Mouse (Mus musculus) c-Kit-negative CD71-positive TER-119-positive erythroid progenitor cells, embryonic 14.5 days (primary cell): ENCODE data around the gene Runx1.
A peak's percentile ranks its signal among the peaks of the same experiment; 100 is the strongest.

Source experiments
- DNase-seq: peaks from one replicate; pipeline ENCODE4 v3.0.0-alpha.2; 2013; ENCODE audit warnings: low read depth, low spot score

Gene Runx1

GRCm38 (mm10) chr16:92748272-92748671, 77.7 kb downstream of the Runx1 start:
- no peak for DNase-seq

- DNase-seq, result no peak
Measured at GRCm38 (mm10) chr16:92747062-92747461, 78.9 kb downstream of the Runx1 start.

- no peak for DNase-seq
Measured at GRCm38 (mm10) chr16:92745239-92745638, 80.7 kb downstream of the Runx1 start.

GRCm38 (mm10) chr16:92744172-92744777, 81.7 kb downstream of the Runx1 start:
- no peak for DNase-seq

- no peak for DNase-seq
Measured at GRCm38 (mm10) chr16:92743755-92744154, 82.2 kb downstream of the Runx1 start.

GRCm38 (mm10) chr16:92741342-92741741, 84.6 kb downstream of the Runx1 start:
- DNase-seq, result no peak

GRCm38 (mm10) chr16:92740541-92740940, 85.4 kb downstream of the Runx1 start:
- DNase-seq, result no peak

- DNase-seq, result no peak
Measured at GRCm38 (mm10) chr16:92739997-92740396, 86.0 kb downstream of the Runx1 start.

- DNase-seq, result no peak
Measured at GRCm38 (mm10) chr16:92739071-92739793, 86.7 kb downstream of the Runx1 start.

GRCm38 (mm10) chr16:92738476-92739010, 87.4 kb downstream of the Runx1 start:
- no peak for DNase-seq

- DNase-seq, result no peak
Measured at GRCm38 (mm10) chr16:92726870-92727269, 99.1 kb downstream of the Runx1 start.

GRCm38 (mm10) chr16:92724526-92724925, 101.4 kb downstream of the Runx1 start:
- no peak for DNase-seq

GRCm38 (mm10) chr16:92720678-92721077, 105.3 kb downstream of the Runx1 start:
- no peak for DNase-seq

GRCm38 (mm10) chr16:92719725-92720124, 106.2 kb downstream of the Runx1 start:
- DNase-seq, result no peak

- DNase-seq, result peak; percentile 39
Measured at GRCm38 (mm10) chr16:92715599-92716483, 110.1 kb downstream of the Runx1 start.

- DNase-seq, result no peak
Measured at GRCm38 (mm10) chr16:92710161-92710560, 115.8 kb downstream of the Runx1 start.

GRCm38 (mm10) chr16:92708718-92709117, 117.2 kb downstream of the Runx1 start:
- no peak for DNase-seq

- no peak for DNase-seq
Measured at GRCm38 (mm10) chr16:92707712-92708111, 118.2 kb downstream of the Runx1 start.

GRCm38 (mm10) chr16:92707146-92707545, 118.8 kb downstream of the Runx1 start:
- DNase-seq, result no peak

- no peak for DNase-seq
Measured at GRCm38 (mm10) chr16:92705564-92706458, 120.1 kb downstream of the Runx1 start.

- DNase-seq, result no peak
Measured at GRCm38 (mm10) chr16:92703850-92704249, 122.1 kb downstream of the Runx1 start.
